Mouse (Mus musculus) v-Abl transformed pro-B cells (cell line): ENCODE data around the gene 4930558K02Rik.

Experiments
- in situ Hi-C, 2 experiments: fragments of 400-800 bp; cut with MboI; formaldehyde crosslinking; loops; one replicate each; pipeline ENCODE4 v1.15.1; 2025; ENCODE audit not compliant: unreplicated experiment in 2 of 2

Gene 4930558K02Rik

DNA sequence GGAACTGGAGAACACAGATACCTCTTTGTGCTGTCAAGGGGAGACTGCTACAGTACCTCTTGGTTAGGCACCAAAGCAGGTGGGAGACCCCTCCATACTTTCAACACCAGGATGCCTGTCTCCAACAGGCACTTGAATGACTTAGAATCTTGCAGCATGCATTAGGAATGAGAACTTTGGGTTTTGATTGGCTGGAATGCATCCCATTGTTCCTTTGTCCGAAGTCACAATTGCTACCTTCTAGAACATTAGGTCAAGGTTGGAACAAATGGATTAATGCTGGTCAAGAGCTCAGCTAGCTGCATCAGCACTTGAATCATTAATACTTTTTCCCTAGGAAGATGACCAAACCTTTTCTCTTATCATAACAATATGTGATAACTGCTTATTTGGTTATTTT lies at the start of gene 4930558K02Rik:
Gene 4930558K02Rik, minus strand, starts transcription at position 101 of the 400 bp plus-strand sequence.
- in situ Hi-C loops: loop anchor here (5.0 to 25.0 kb wide), 6 partner anchors 333 to 742 kb away; partner anchors contain the start of genes Mettl13 (in 1 of the 2) and Tnfsf4 (in 1 of the 2)

DNA sequence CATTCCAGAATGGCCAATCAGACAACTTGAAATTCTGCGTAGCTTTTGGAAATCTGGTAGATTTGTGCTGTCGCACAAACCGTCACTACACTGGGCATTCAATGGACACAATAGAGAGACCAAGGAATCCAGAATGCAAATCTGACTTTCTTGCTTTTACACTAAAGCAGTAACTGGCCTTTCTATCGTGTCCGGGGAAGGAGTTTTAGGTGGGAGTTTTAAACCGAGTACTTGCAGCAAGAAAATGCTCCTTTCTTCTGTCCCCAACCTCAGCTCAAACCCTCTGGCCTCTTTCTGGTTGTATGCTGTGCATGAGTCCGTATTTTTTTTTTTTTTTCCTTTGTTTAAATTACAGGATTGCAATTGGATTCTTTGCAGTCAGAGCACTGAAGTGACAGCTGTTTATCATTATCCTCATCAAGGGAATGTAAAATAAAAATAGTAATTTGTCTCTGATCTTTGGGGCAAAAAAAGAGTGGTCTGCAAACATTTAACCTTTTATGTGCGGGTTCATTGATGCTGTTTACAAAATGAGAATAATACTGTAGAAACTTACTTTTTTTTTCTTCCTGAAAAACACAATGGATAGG lies 44.3 kb upstream of the 4930558K02Rik start:
- in situ Hi-C loops: no loop called here

DNA sequence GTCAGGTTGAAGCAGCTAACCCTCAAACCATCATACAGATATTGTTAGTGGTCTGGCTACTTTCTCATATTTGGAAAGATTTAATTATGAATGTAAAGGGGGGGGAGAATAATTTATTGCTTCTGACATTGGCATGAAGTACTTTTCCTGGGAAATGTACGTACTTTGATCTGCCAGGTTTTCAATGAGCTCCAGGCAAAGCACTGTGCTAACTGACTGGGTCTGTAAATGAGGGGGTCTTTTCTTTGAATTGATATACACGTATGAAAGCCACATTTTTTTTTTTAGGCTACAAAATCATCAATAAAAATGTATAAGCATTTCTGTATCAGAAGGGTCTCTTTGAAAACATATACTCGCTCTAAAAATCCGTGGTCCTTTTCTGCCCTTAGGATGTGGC lies 41.3 kb upstream of the 4930558K02Rik start:
- in situ Hi-C loops: no loop called here

DNA sequence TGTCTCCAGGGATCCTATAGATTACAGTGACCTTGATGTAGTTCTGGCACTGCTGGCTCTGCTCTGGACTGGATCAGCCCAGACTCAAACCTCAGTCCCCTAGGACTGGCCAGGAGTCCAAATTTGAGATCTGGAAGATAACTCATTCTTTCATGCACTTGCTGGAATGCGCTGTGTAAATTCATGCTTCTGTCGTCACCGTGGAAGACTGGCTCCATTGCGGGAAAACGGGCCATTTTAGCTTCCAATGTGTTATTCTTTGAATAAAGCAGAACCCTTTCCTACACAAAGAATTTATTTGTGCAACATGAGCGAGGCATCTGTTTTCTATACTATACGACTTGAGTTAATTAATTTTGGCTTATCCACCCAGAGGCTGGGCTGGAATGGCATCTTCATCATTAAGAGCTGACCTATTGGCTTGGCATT lies 40.9 kb upstream of the 4930558K02Rik start:
- in situ Hi-C loops: no loop called here

DNA sequence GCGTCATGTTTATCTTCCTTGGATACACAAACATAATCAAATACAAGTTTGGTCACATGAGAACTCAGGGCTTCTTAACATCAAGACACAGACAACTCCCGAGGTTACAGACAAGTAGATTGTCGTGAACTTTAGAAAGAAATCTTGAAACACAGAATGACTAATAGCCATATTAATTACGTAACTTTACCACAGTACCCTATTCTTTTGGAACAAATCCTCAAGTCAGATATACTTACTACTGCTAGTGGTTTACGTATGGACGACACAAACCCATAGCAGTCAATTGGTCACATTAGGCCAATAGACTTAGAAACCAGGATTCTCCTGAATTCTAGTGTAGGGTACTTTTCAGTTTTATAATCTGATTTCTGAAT lies 39.2 kb upstream of the 4930558K02Rik start:
- in situ Hi-C loops: no loop called here

DNA sequence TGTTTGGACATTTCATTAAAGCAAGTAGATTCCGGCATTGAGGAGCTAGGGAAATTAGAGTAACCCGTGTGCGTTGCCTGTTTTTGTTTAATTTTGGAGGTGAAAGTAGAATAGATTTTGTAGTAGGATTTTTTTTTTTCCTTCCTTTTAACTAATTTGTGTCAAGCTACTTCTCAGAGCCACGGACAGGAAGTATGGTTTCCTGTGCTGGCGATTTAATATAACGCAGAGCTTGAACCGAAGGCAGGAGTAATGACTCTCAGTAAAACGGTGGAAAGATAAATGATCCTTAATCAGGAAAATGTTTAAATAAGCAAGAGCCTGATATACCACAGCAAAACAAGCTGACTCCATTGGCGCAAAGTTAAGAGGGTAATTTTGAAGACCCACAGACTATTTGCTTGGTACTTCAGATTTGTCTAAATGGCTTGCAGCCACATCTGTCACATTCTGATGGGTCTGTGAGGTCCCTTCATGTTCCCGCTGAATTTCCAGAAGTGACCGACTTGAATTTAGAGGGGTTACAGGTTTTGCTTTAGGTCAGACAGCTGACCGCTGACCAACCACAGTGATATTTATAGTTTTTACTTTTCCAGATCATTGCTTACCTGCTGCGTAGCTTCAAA lies 38.7 kb upstream of the 4930558K02Rik start:
- in situ Hi-C loops: no loop called here

DNA sequence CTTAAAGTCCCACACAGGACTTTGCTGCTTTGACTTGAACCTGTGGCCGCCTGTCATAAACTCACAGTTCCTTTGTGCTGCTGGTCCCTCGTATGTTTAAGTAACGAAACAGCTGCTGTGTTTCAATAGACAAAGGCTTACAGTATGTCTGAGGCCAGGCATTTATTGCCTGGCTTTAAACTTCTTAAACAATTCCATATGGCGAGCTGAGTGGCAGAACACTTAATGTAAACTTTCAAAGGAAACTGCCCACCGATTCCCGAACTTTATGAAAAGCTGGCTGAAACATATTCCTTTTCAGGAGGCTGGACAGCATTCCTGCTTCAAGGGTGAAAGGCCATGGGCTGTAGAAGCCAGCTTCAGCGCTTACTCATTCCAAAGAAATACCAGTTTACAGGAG lies 37.5 kb upstream of the 4930558K02Rik start:
- in situ Hi-C loops: no loop called here

- in situ Hi-C loops: no loop called here
These were observed 35.9 kb upstream of the 4930558K02Rik start for GRCm38 (mm10) chr1:162015247-162015862.

DNA sequence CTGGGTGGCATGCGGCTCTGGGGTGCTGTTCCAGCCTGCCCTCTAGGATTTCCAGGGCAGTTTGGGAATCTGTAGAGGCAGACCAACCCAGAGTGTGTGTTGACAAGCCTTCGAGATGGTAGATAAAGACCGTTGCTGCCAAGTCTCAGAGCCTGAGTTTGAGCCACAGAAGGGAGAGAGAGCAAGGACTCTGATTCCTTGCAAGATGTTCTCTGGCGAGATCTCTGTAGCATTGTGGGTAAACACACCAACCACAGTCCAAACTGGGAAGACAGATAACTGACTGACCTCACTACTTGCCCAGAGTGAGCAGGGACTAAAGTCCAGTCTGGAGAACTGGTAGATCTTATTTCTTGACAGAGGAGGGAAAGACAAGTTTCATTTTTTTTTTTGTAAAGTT lies 34.1 kb upstream of the 4930558K02Rik start:
- in situ Hi-C loops: no loop called here

DNA sequence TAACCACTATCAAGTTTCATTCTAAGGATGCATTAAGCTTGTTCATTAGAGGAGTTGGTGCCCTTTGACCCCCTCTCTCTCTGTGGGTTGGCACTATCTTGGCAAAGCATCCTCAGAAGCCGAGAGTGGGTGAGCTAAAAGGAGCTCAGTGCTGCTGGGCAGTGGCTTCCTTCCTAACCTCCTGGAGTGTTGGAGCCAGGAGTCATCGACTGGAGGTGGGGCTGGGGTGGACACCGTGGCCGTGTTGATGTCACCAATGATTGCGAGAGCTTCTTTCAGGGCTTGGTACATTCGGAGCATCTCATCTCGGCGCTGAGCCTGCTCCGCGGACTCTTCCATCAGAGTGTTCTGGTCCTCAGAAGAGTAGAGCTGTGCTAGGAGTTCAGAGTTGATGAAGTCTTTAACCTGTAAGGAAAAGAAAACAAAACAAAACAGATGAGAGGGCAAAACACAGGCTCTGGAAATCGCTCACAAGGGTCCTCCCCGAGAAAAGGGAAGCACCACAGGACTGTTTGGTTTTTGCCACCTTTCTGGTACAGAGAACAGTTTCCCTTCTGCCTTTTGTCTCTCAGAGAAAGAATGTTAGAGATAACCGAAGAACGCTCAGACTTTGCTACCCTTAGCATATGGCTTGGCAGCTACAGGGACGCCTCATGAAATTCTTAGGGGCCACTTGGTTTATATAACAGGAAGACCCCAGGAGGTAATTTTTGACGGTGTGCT lies 32.2 kb upstream of the 4930558K02Rik start:
- in situ Hi-C loops: no loop called here

DNA sequence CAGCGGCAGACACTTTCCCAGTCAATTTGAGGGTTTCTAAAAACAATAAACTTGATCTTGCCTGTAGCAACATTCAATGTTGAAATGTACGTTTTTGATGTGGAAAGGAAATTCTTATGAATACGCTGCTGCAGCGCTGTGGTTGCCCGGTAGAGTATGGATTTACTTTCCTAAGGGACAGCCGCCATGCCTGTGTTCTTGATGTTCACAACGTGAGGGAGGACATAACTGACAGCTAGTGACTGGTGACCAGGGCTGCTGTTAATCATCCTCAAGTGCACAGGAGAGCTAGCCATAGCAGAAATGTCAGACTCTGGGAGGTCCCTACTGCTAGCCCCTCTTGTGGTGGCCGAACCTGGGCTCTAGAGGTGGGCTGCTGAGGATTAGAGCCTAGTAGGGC lies 29.6 kb upstream of the 4930558K02Rik start:
- in situ Hi-C loops: loop anchor here in 1 of 2 experiments (10.0 kb wide), 1 partner anchor 656 kb away; no protein-coding TSS in a partner anchor

DNA sequence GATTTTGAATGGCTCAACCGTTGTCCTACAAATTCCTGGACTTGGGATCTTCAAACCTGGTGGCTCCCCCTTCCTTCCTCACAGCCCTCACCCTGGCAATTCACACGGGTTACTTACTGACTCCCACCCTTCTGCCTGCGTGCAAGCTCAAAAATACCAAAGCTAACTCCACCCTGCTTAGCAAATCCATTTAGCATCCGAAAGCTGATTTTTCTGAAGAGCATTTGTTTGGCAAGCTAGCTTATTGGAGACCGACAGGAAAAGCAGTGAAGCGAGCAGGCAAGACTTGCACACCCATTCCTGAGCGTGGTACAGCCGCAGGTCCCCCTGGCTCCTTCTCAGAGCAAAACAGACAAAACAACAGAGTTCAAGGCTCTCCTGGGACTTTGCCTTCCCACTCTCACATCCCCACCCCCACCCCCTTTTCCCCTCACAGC lies 29.2 kb upstream of the 4930558K02Rik start:
- in situ Hi-C loops: loop anchor here in 1 of 2 experiments (10.0 kb wide), 1 partner anchor 656 kb away; no protein-coding TSS in a partner anchor

DNA sequence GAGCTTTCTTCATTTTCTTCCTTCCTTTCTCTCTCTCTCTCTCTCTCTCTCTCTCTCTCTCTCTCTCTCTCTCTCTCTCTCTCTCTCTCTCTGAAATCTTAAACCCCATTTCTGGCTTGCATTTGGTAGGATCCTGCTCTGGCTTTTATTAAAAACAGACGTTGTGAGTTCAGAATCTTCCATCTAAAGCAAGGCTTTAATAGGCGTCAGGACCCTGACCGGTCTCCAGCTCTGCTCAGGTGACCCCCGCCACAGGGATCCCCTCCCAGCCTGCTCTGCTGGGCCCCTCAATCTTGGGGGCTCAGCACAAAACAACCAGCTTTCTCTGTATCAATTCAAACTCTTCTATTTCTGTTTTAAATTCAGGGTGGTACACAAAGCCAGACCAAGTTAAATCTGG lies 28.8 kb upstream of the 4930558K02Rik start:
- in situ Hi-C loops: loop anchor here in 1 of 2 experiments (10.0 kb wide), 1 partner anchor 657 kb away; no protein-coding TSS in a partner anchor

- in situ Hi-C loops: loop anchor here in 1 of 2 experiments (10.0 kb wide), 1 partner anchor 659 kb away; no protein-coding TSS in a partner anchor
These were observed 26.7 kb upstream of the 4930558K02Rik start for GRCm38 (mm10) chr1:162006109-162006508.

- in situ Hi-C loops: loop anchor here (5.0 to 10.0 kb wide), 2 partner anchors 307 to 660 kb away; no protein-coding TSS in a partner anchor
These were observed 25.7 kb upstream of the 4930558K02Rik start for GRCm38 (mm10) chr1:162004821-162005770.

- in situ Hi-C loops: loop anchor here (5.0 to 10.0 kb wide), 2 partner anchors 308 to 660 kb away; no protein-coding TSS in a partner anchor
These were observed 25.0 kb upstream of the 4930558K02Rik start for GRCm38 (mm10) chr1:162004518-162004780.

GRCm38 (mm10) chr1:162003729-162004517 lies 24.5 kb upstream of the 4930558K02Rik start:
- in situ Hi-C loops: loop anchor here (5.0 to 10.0 kb wide), 2 partner anchors 308 to 661 kb away; no protein-coding TSS in a partner anchor

- in situ Hi-C loops: loop anchor here (5.0 to 10.0 kb wide), 2 partner anchors 311 to 663 kb away; no protein-coding TSS in a partner anchor
These were observed 21.9 kb upstream of the 4930558K02Rik start for GRCm38 (mm10) chr1:162001328-162001727.
